Mouse (Mus musculus) MEL (cell line): ENCODE data around the gene Cadps2. TPM values are rescaled to one million over a fixed set of nuclear protein-coding genes. Genes with fewer than 3 reads are reported as not detected.

Experiments used
- DNase-seq: peaks from one replicate; pipeline ENCODE4 v3.0.0; 2011; ENCODE audit warnings: low read depth, low spot score
- H3K27ac ChIP-seq: 2 replicates; pipeline ENCODE4 v1.5.1; 2012; ENCODE audit warnings: low read depth, mild to moderate bottlenecking, control low read depth, low read length, moderate library complexity; ENCODE audit not compliant: control insufficient read depth
- H3K27me3 ChIP-seq, 2 experiments: fragments of 150-350 bp in 1 of 2; sonication (generic) in 1 of 2; 2 replicates each; pipeline ENCODE4 v1.6.1; 2012; ENCODE audit warnings: low read length in 2 of 2, mild to moderate bottlenecking in 2 of 2, improper control_type of control experiment in 1 of 2, moderate library complexity in 1 of 2; ENCODE audit not compliant: insufficient read depth in 2 of 2, control insufficient read depth in 1 of 2
- H3K36me3 ChIP-seq, 2 experiments: 2 replicates each; pipeline ENCODE4 v1.6.1; 2012 to 2014; ENCODE audit warnings: low read length in 2 of 2, improper control_type of control experiment in 1 of 2, inconsistent platforms in 1 of 2, mild to moderate bottlenecking in 1 of 2; ENCODE audit not compliant: insufficient read depth in 2 of 2, control insufficient read depth in 1 of 2
- H3K4me1 ChIP-seq, 2 experiments: fragments of 150-350 bp in 1 of 2; sonication (generic) in 1 of 2; 2 replicates each; pipeline ENCODE4 v1.6.1; 2012; ENCODE audit warnings: low read length in 2 of 2, improper control_type of control experiment in 1 of 2, mild to moderate bottlenecking in 1 of 2; ENCODE audit not compliant: insufficient read depth in 2 of 2, control insufficient read depth in 1 of 2
- H3K4me3 ChIP-seq, 2 experiments: fragments of 150-350 bp in 1 of 2; sonication (generic) in 1 of 2; 2 replicates each; pipeline ENCODE4 v1.5.1; 2012; ENCODE audit warnings: low read depth in 2 of 2, low read length in 2 of 2, mild to moderate bottlenecking in 2 of 2, moderate library complexity in 2 of 2, control low read depth in 1 of 2, improper control_type of control experiment in 1 of 2; ENCODE audit not compliant: control insufficient read depth in 1 of 2, insufficient read depth in 1 of 2
- H3K79me2 ChIP-seq: 2 replicates; pipeline ENCODE4 v1.6.1; 2012; ENCODE audit warnings: mild to moderate bottlenecking, low read length, moderate library complexity; ENCODE audit not compliant: control insufficient read depth, poor library complexity, insufficient read depth
- H3K9ac ChIP-seq: 2 replicates; pipeline ENCODE4 v1.6.1; 2012; ENCODE audit warnings: low read depth, mild to moderate bottlenecking, control low read depth, low read length, moderate library complexity; ENCODE audit not compliant: control insufficient read depth, poor library complexity, severe bottlenecking
- H3K9me3 ChIP-seq: fragments of 150-350 bp; sonication (generic); replicated peaks from 2 replicates; pipeline ENCODE4 v1.6.1; 2012; ENCODE audit warnings: mild to moderate bottlenecking, low read length, improper control_type of control experiment, moderate library complexity; ENCODE audit not compliant: insufficient read depth
- BHLHE40 ChIP-seq: IDR thresholded peaks from 2 replicates; pipeline ENCODE4 v1.6.1; 2012; ENCODE audit warnings: low read depth, mild to moderate bottlenecking, inconsistent platforms, low read length, improper control_type of control experiment, borderline replicate concordance
- CHD1 ChIP-seq: IDR thresholded peaks from 2 replicates; pipeline ENCODE4 v1.6.1; 2012; ENCODE audit warnings: low read depth, mild to moderate bottlenecking, inconsistent platforms, low read length, improper control_type of control experiment
- CTCF ChIP-seq, 3 experiments: IDR thresholded peaks in 2 of 3; conservative IDR thresholded peaks in 1 of 3; 2 replicates each; pipeline ENCODE4 v1.5.1; 2011 to 2012; ENCODE audit warnings: low read length in 3 of 3, low read depth in 2 of 3, mild to moderate bottlenecking in 2 of 3, improper control_type of control experiment in 1 of 3, inconsistent platforms in 1 of 3, mixed read lengths in 1 of 3, moderate library complexity in 1 of 3; ENCODE audit not compliant: control insufficient read depth in 1 of 3, insufficient read depth in 1 of 3, poor library complexity in 1 of 3, severe bottlenecking in 1 of 3
- E2F4 ChIP-seq: IDR thresholded peaks from 2 replicates; pipeline ENCODE4 v1.6.1; 2011; ENCODE audit warnings: low read depth, low read length, improper control_type of control experiment, borderline replicate concordance
- ELF1 ChIP-seq: IDR thresholded peaks from 2 replicates; pipeline ENCODE4 v1.6.1; 2014; ENCODE audit warnings: low read depth, mild to moderate bottlenecking, inconsistent platforms, low read length, improper control_type of control experiment, moderate library complexity
- GABPA ChIP-seq: IDR thresholded peaks from 2 replicates; pipeline ENCODE4 v1.6.1; 2012; ENCODE audit warnings: low read depth, mild to moderate bottlenecking, inconsistent platforms, low read length, improper control_type of control experiment, moderate library complexity
- HCFC1 ChIP-seq: IDR thresholded peaks from 2 replicates; pipeline ENCODE4 v1.6.1; 2012; ENCODE audit warnings: low read depth, mild to moderate bottlenecking, inconsistent platforms, low read length, improper control_type of control experiment, moderate library complexity
- JUND ChIP-seq: IDR thresholded peaks from 2 replicates; pipeline ENCODE4 v1.6.1; 2011; ENCODE audit warnings: low read depth, mild to moderate bottlenecking, improper control_type of control experiment, low read length
- KAT2A ChIP-seq: conservative IDR thresholded peaks from 2 replicates; pipeline ENCODE4 v1.6.1; 2012; ENCODE audit warnings: low read depth, low read length, improper control_type of control experiment, inconsistent platforms
- MAX ChIP-seq: IDR thresholded peaks from 2 replicates; pipeline ENCODE4 v1.6.1; 2011; ENCODE audit warnings: low read length, improper control_type of control experiment
- MEF2A ChIP-seq: IDR thresholded peaks from 2 replicates; pipeline ENCODE4 v1.6.1; 2014; ENCODE audit warnings: low read depth, mild to moderate bottlenecking, inconsistent platforms, low read length, improper control_type of control experiment; ENCODE audit not compliant: poor library complexity, insufficient replicate concordance, severe bottlenecking; ENCODE audit errors: extremely low read depth
- NELFE ChIP-seq: IDR thresholded peaks from 2 replicates; pipeline ENCODE4 v1.6.1; 2011; ENCODE audit warnings: low read depth, low read length, improper control_type of control experiment
- NRF1 ChIP-seq: IDR thresholded peaks from 2 replicates; pipeline ENCODE4 v1.6.1; 2014; ENCODE audit warnings: low read depth, mild to moderate bottlenecking, inconsistent platforms, low read length, improper control_type of control experiment, moderate library complexity; ENCODE audit not compliant: poor library complexity, insufficient read depth, severe bottlenecking
- RAD21 ChIP-seq: IDR thresholded peaks from 2 replicates; pipeline ENCODE4 v1.6.1; 2011; ENCODE audit warnings: mild to moderate bottlenecking, low read depth, low read length, improper control_type of control experiment
- SIN3A ChIP-seq: IDR thresholded peaks from 2 replicates; pipeline ENCODE4 v1.6.1; 2012; ENCODE audit warnings: low read length, improper control_type of control experiment, inconsistent platforms
- TAL1 ChIP-seq: IDR thresholded peaks from 2 replicates; pipeline ENCODE4 v1.6.1; 2012; ENCODE audit warnings: mild to moderate bottlenecking, inconsistent platforms, low read length, moderate library complexity, mixed read lengths
- TBP ChIP-seq: IDR thresholded peaks from 2 replicates; pipeline ENCODE4 v1.8.0; 2011; ENCODE audit warnings: low read depth, low read length, improper control_type of control experiment
- UBTF ChIP-seq: IDR thresholded peaks from 2 replicates; pipeline ENCODE4 v1.6.1; 2012; ENCODE audit warnings: low read depth, mild to moderate bottlenecking, inconsistent platforms, low read length, improper control_type of control experiment, moderate library complexity, borderline replicate concordance; ENCODE audit not compliant: insufficient read depth
- USF2 ChIP-seq, 2 experiments: IDR thresholded peaks; 2 replicates each; pipeline ENCODE4 v1.6.1; 2011 to 2012; ENCODE audit warnings: improper control_type of control experiment in 2 of 2, low read length in 2 of 2, borderline replicate concordance in 1 of 2, inconsistent platforms in 1 of 2, low read depth in 1 of 2, mild to moderate bottlenecking in 1 of 2; ENCODE audit not compliant: insufficient read depth in 1 of 2
- ZC3H11A ChIP-seq: IDR thresholded peaks from 2 replicates; pipeline ENCODE4 v1.6.1; 2012; ENCODE audit warnings: low read depth, mild to moderate bottlenecking, inconsistent platforms, low read length, improper control_type of control experiment
- ZMIZ1 ChIP-seq: IDR thresholded peaks from 2 replicates; pipeline ENCODE4 v1.6.1; 2012; ENCODE audit warnings: low read depth, mild to moderate bottlenecking, inconsistent platforms, low read length, improper control_type of control experiment, moderate library complexity
- ZNF384 ChIP-seq: IDR thresholded peaks from 2 replicates; pipeline ENCODE4 v1.6.1; 2012; ENCODE audit warnings: low read depth, mild to moderate bottlenecking, inconsistent platforms, low read length, improper control_type of control experiment
- polyA plus RNA-seq, 2 experiments: library from polyadenylated mRNA; stranded (reverse) in 1 of 2; unstranded in 1 of 2; fragments of >175 nt in 1 of 2; fragments of >200 nt in 1 of 2; gene quantifications; 2 replicates each; pipeline versions ENCODE4 v1.2.1 to v1.2.4; 2012; ENCODE audit warnings: low replicate concordance in 2 of 2, low read depth in 1 of 2; ENCODE audit not compliant: insufficient read length in 2 of 2, insufficient read depth in 1 of 2, missing spikeins in 1 of 2
- total RNA-seq: library from RNA; depleted of rRNA; stranded (reverse); fragments of 300-350 nt; gene quantifications from 2 replicates; pipeline ENCODE4 v1.2.3, GENCODE M21; 2012

The Cadps2 gene
- total and polyA plus RNA-seq, 3 experiments = not detected

- Histone ChIP-seq H3K36me3 (no peaks in the 10 kb centered on the region), H3K9ac (no peak overlapping the region), H3K79me2 (no peaks in the 10 kb centered on the region), H3K27me3 (no peaks in the 10 kb centered on the region), H3K4me3 (no peak overlapping the region), H3K27ac (no peak overlapping the region), H3K9me3 (no peaks in the 10 kb centered on the region)
- DNase-seq = no peak
- TF ChIP-seq HCFC1 = no peak
- TF ChIP-seq BHLHE40 = no peak
- no peak for TF ChIP-seq MEF2A
- no peak for TF ChIP-seq RAD21
- TF ChIP-seq MAX = no peak
- TF ChIP-seq, all 39 proteins: peak for 0
- H3K4me1 ChIP-seq = no peaks in the 10 kb centered on the region
Observed at GRCm38 (mm10) chr6:23392711-23393110, 446.5 kb downstream of the Cadps2 start.

GRCm38 (mm10) chr6:23386711-23387110 is 452.5 kb downstream of the Cadps2 start:
- no peak overlapping the region for H3K4me3 ChIP-seq
- no peaks in the 10 kb centered on the region for H3K27me3 ChIP-seq
- no peak for TF ChIP-seq ELF1
- no peak for TF ChIP-seq NELFE
- no peak for TF ChIP-seq TAL1
- no peak for TF ChIP-seq JUND
- no peak for TF ChIP-seq UBTF
- no peak for TF ChIP-seq KAT2A
- no peak for TF ChIP-seq E2F4
- no peak for TF ChIP-seq ZMIZ1
- TF ChIP-seq MAX = no peak
- TF ChIP-seq CTCF (IDR thresholded peaks at IDR 0.05 in 2 of 3, conservative IDR thresholded peaks at IDR 0.05 in 1 of 3; ENCODE audit: control insufficient read depth in 1 of 3, insufficient read depth in 1 of 3, low read depth in 2 of 3, low read length in 3 of 3, poor library complexity in 1 of 3, severe bottlenecking in 1 of 3) = no peak
- no peak for TF ChIP-seq ZNF384
- TF ChIP-seq NRF1 = no peak
- no peak for TF ChIP-seq USF2 (IDR thresholded peaks at IDR 0.05; ENCODE audit: borderline replicate concordance in 1 of 2, insufficient read depth in 1 of 2, low read depth in 1 of 2, low read length in 2 of 2)
- no peak for TF ChIP-seq ZC3H11A
- no peak for TF ChIP-seq SIN3A
- TF ChIP-seq GABPA = no peak
- no peak for TF ChIP-seq TBP
- no peak for TF ChIP-seq CHD1
- no peaks in the 10 kb centered on the region for H3K36me3 ChIP-seq
- no peaks in the 10 kb centered on the region for H3K4me1 ChIP-seq
- H3K9ac ChIP-seq = no peak overlapping the region
- no peak for DNase-seq
- H3K9me3 ChIP-seq = no peaks in the 10 kb centered on the region
- H3K27ac ChIP-seq = no peak overlapping the region
- no peaks in the 10 kb centered on the region for H3K79me2 ChIP-seq
